Mouse (Mus musculus): ENCODE measurements around the gene Gap43.

- TF ChIP-seq MYOG (IDR thresholded peaks at IDR 0.05; ENCODE audit: control insufficient read depth in 1 of 3, insufficient read depth in 1 of 3, insufficient read length in 2 of 3, low read depth in 2 of 3) (no peak), POLR2A (IDR thresholded peaks at IDR 0.05; ENCODE audit: insufficient read length, low read depth) (no peak)
Measured at GRCm38 (mm10) chr16:42275518-42276215, 64.8 kb downstream of the Gap43 start.
